Mouse (Mus musculus) liver, postnatal 0 days (tissue): ENCODE measurements around the gene Cd59a. TPM values are rescaled to one million over a fixed set of nuclear protein-coding genes. Genes with fewer than 3 reads are reported as not detected.
"Not testable (repeated sequence)": the region's sequence is repeated elsewhere in the genome, so short reads cannot be mapped to it uniquely, and the experiment has no call there.

Experiments
- ATAC-seq: fragments of 200-750 bp; cut with Nextera tagmentation; 2 replicates; pipeline ENCODE4 v1.8.0; 2017; ENCODE audit warnings: mild to moderate bottlenecking, moderate library complexity
- DNase-seq: peaks from one replicate; pipeline ENCODE4 v3.0.0-alpha.2; 2016
- H3K27ac ChIP-seq: fragments of 300-500 bp; sonication (generic); 2 replicates; pipeline ENCODE4 v1.5.1; 2014; ENCODE audit warnings: antibody characterized with exemption, moderate library complexity, mild to moderate bottlenecking, low read depth
- H3K27me3 ChIP-seq: fragments of 300-500 bp; sonication (generic); 2 replicates; pipeline ENCODE4 v1.6.1; 2014; ENCODE audit warnings: low read length, control low read depth, mixed read lengths; ENCODE audit not compliant: insufficient read depth
- H3K36me3 ChIP-seq: fragments of 300-500 bp; sonication (generic); replicated peaks from 2 replicates; pipeline ENCODE4 v1.6.1; 2014; ENCODE audit warnings: mild to moderate bottlenecking, control low read depth, low read length, moderate library complexity, mixed read lengths; ENCODE audit not compliant: insufficient read depth
- H3K4me1 ChIP-seq: fragments of 300-500 bp; sonication (generic); 2 replicates; pipeline ENCODE4 v1.6.1; 2014; ENCODE audit warnings: antibody characterized with exemption, mild to moderate bottlenecking, control low read depth; ENCODE audit not compliant: insufficient read depth
- H3K4me2 ChIP-seq: fragments of 300-500 bp; sonication (generic); 2 replicates; pipeline ENCODE4 v1.6.1; 2014; ENCODE audit warnings: low read depth, mild to moderate bottlenecking, low read length, moderate library complexity, mixed read lengths
- H3K4me3 ChIP-seq: fragments of 300-500 bp; sonication (generic); 2 replicates; pipeline ENCODE4 v1.5.1; 2014; ENCODE audit warnings: low read depth, low read length
- H3K9ac ChIP-seq: fragments of 300-500 bp; sonication (generic); replicated peaks from 2 replicates; pipeline ENCODE4 v1.6.1; 2014; ENCODE audit warnings: mild to moderate bottlenecking, moderate library complexity
- H3K9me3 ChIP-seq: fragments of 300-500 bp; sonication (generic); 2 replicates; pipeline ENCODE4 v1.6.1; 2016; ENCODE audit warnings: mild to moderate bottlenecking, control low read depth, low read length, mixed read lengths
- CTCF ChIP-seq: sonication (generic); IDR thresholded peaks from 2 replicates; pipeline ENCODE4 v1.5.1; 2016; ENCODE audit warnings: antibody characterized with exemption, low read depth
- EP300 ChIP-seq: IDR thresholded peaks from 2 replicates; pipeline ENCODE4 v1.6.1; 2016; ENCODE audit warnings: antibody characterized with exemption, low read depth, mild to moderate bottlenecking
- WGBS: fragments of 180-500 bp; shearing (Covaris S2); extraction: QIAGEN DNeasy Blood & Tissue Kit; methylation state at CpG from one replicate; pipeline ENCODE4 v1.1.7; 2014; ENCODE audit not compliant: insufficient replicate concordance; 5-methylcytosine and 5-hydroxymethylcytosine counted together
- polyA plus RNA-seq: library from polyadenylated mRNA; unstranded; fragments of >200 nt; fragmentation: Nextera tagmentation; extraction: Ambion mirVana; gene quantifications from 2 replicates; pipeline ENCODE4 v1.2.1, GENCODE M21; 2015

The Cd59a gene
- polyA plus RNA-seq, 1 experiment from 2014 or later: 73.8 TPM

GRCm38 (mm10) chr2:104104800-104105199 is 9.2 kb downstream of the Cd59a start:
- DNase-seq (no peak), ATAC-seq (no peak)
- Histone ChIP-seq H3K27ac (no peak overlapping the region), H3K9ac (no peak overlapping the region), H3K9me3 (no peaks in the 10 kb centered on the region), H3K4me2 (no peak overlapping the region), H3K4me1 (peaks cover 25% of the 10 kb centered on the region), H3K4me3 (no peak overlapping the region), H3K27me3 (no peaks in the 10 kb centered on the region), H3K36me3 (peaks cover 7% of the 10 kb centered on the region; the same call in 1 of the 2 replicates)
- WGBS: 82% methylated on average over 6 of the region's 6 CpGs
- TF ChIP-seq EP300 (no peak), CTCF (no peak)

- WGBS: 91% methylated on average over 2 of the region's 2 CpGs
- Histone ChIP-seq H3K27ac (0 out of 2 replicates have a peak overlapping the region, but pooled peaks have one; percentile 55), H3K4me1 (peaks cover 14% of the 10 kb centered on the region; the same call in 1 of the 2 replicates)
- H3K27me3 ChIP-seq, DNase-seq, H3K4me2 ChIP-seq, H3K9ac ChIP-seq, ATAC-seq, H3K4me3 ChIP-seq, H3K36me3 ChIP-seq, H3K9me3 ChIP-seq: not testable (repeated sequence)
Measured at GRCm38 (mm10) chr2:104109021-104109420, 13.4 kb downstream of the Cd59a start.

- no peak overlapping the region for H3K4me3 ChIP-seq
- H3K4me1 ChIP-seq: peaks cover 14% of the 10 kb centered on the region; the same call in 1 of the 2 replicates
- H3K9me3 ChIP-seq: no peaks in the 10 kb centered on the region
- no peaks in the 10 kb centered on the region for H3K27me3 ChIP-seq
- DNase-seq (no peak), ATAC-seq (no peak)
- TF ChIP-seq EP300: no peak
- no peak for TF ChIP-seq CTCF
- H3K9ac ChIP-seq: no peak overlapping the region
- H3K4me2 ChIP-seq: no peak overlapping the region
- peaks cover 4% of the 10 kb centered on the region; the same call in 1 of the 2 replicates for H3K36me3 ChIP-seq
- WGBS: 49% methylated on average over 2 of the region's 2 CpGs
- H3K27ac ChIP-seq: peak overlapping the region; percentile 55; the same call in 1 of the 2 replicates
Measured at GRCm38 (mm10) chr2:104109528-104109927, 13.9 kb downstream of the Cd59a start.

- H3K9ac ChIP-seq: no peak overlapping the region
- H3K27ac ChIP-seq: 0 out of 2 replicates have a peak overlapping the region, but pooled peaks have one; percentile 55
- H3K4me1 ChIP-seq: peaks cover 14% of the 10 kb centered on the region; the same call in 1 of the 2 replicates
- H3K9me3 ChIP-seq: no peaks in the 10 kb centered on the region
- no peak for DNase-seq
- H3K36me3 ChIP-seq: peaks cover 4% of the 10 kb centered on the region; the same call in 1 of the 2 replicates
- ATAC-seq: no peak
- no peak for TF ChIP-seq CTCF
- H3K4me3 ChIP-seq: no peak overlapping the region
- H3K27me3 ChIP-seq: no peaks in the 10 kb centered on the region
- 74% methylated on average over 4 of the region's 4 CpGs for whole genome bisulfite sequencing
- H3K4me2 ChIP-seq: no peak overlapping the region
Measured at GRCm38 (mm10) chr2:104110031-104110430, 14.4 kb downstream of the Cd59a start.

- DNase-seq, H3K27ac ChIP-seq, H3K36me3 ChIP-seq, H3K9me3 ChIP-seq, H3K9ac ChIP-seq, H3K4me3 ChIP-seq, H3K27me3 ChIP-seq, H3K4me2 ChIP-seq: not testable (repeated sequence)
- H3K4me1 ChIP-seq: peaks cover 13% of the 10 kb centered on the region; the same call in 1 of the 2 replicates
- WGBS: no CpG with 5 or more reads among the region's 1 CpGs
- peak; percentile 40 for ATAC-seq
Measured at GRCm38 (mm10) chr2:104111170-104111797, 15.7 kb downstream of the Cd59a start.

GRCm38 (mm10) chr2:104113563-104113962 is 18.0 kb downstream of the Cd59a start:
- H3K9ac ChIP-seq, H3K36me3 ChIP-seq, H3K27me3 ChIP-seq, H3K9me3 ChIP-seq, H3K4me3 ChIP-seq, H3K4me2 ChIP-seq: not testable (repeated sequence)
- Histone ChIP-seq H3K4me1 (peaks cover 11% of the 10 kb centered on the region; the same call in 1 of the 2 replicates), H3K27ac (peak overlapping the region; percentile 50)
- ATAC-seq (peak; percentile 91), DNase-seq (peak; percentile 52)

GRCm38 (mm10) chr2:104114898-104115297 is 19.3 kb downstream of the Cd59a start:
- Histone ChIP-seq H3K27me3 (no peaks in the 10 kb centered on the region), H3K9ac (no peak overlapping the region), H3K9me3 (no peaks in the 10 kb centered on the region), H3K4me1 (peaks cover 6% of the 10 kb centered on the region), H3K4me2 (no peak overlapping the region), H3K27ac (no peak overlapping the region), H3K4me3 (no peak overlapping the region), H3K36me3 (peaks cover 4% of the 10 kb centered on the region)
- DNase-seq (no peak), ATAC-seq (no peak)
- WGBS: 71% methylated on average over 3 of the region's 3 CpGs
- TF ChIP-seq EP300: no peak
- no peak for TF ChIP-seq CTCF
